Mouse (Mus musculus) kidney, adult 2 months (tissue): ENCODE results near the gene Cpm. TPM values are rescaled to one million over a fixed set of nuclear protein-coding genes. Genes with fewer than 3 reads are reported as not detected.
"Not testable (repeated sequence)": the region's sequence is repeated elsewhere in the genome, so short reads cannot be mapped to it uniquely, and the experiment has no call there.

Experiments used
- DNase-seq: peaks from one replicate; pipeline ENCODE4 v3.0.0; 2021
- H3K27ac ChIP-seq: fragments of 200-500 bp; 2 replicates; pipeline ENCODE4 v1.5.1; 2012; ENCODE audit warnings: low read depth, low read length, control low read depth, inconsistent platforms; ENCODE audit not compliant: insufficient read depth
- H3K27me3 ChIP-seq: fragments of 200-500 bp; replicated peaks from 2 replicates; pipeline ENCODE4 v1.6.1; 2012; ENCODE audit warnings: mild to moderate bottlenecking, moderate library complexity, low read length, inconsistent platforms; ENCODE audit not compliant: control insufficient read depth, insufficient read depth
- H3K36me3 ChIP-seq: fragments of 200-500 bp; 2 replicates; pipeline ENCODE4 v1.6.1; 2012; ENCODE audit warnings: mild to moderate bottlenecking, moderate library complexity, low read length, inconsistent platforms; ENCODE audit not compliant: control insufficient read depth, insufficient read depth
- H3K4me1 ChIP-seq: fragments of 200-500 bp; 2 replicates; pipeline ENCODE4 v1.6.1; 2011; ENCODE audit warnings: low read length; ENCODE audit not compliant: control insufficient read depth, insufficient read depth
- H3K4me3 ChIP-seq: fragments of 200-500 bp; 2 replicates; pipeline ENCODE4 v1.5.1; 2011; ENCODE audit warnings: mild to moderate bottlenecking, low read depth, low read length, control low read depth; ENCODE audit not compliant: insufficient read depth
- CTCF ChIP-seq: fragments of 200-500 bp; conservative IDR thresholded peaks from 2 replicates; pipeline ENCODE4 v1.5.1; 2011; ENCODE audit warnings: low read depth, mild to moderate bottlenecking, control low read depth, low read length, moderate library complexity, mixed read lengths; ENCODE audit not compliant: insufficient read depth, insufficient read length
- POLR2A ChIP-seq: fragments of 200-500 bp; IDR thresholded peaks from one replicate; pipeline ENCODE4 v1.6.1; 2011; ENCODE audit warnings: low read depth, low read length, control low read depth
- WGBS: fragments of 180-500 bp; shearing (Covaris S2); methylation state at CpG from one replicate; pipeline ENCODE4 v1.1.7; 2018; 5-methylcytosine and 5-hydroxymethylcytosine counted together
- polyA plus RNA-seq: library from polyadenylated mRNA; depleted of rRNA; stranded (reverse); fragments of >200 nt; gene quantifications from 2 replicates; pipeline ENCODE4 v1.2.3, GENCODE M21; 2012

Gene Cpm
- polyA plus RNA-seq, 1 experiment: 37.2 TPM

- H3K4me3 ChIP-seq: no peak overlapping the region
- no peaks in the 10 kb centered on the region for H3K4me1 ChIP-seq
- H3K27me3 ChIP-seq: no peaks in the 10 kb centered on the region
- H3K36me3 ChIP-seq: no peaks in the 10 kb centered on the region
- no peak for DNase-seq
- 88% methylated on average over 10 of the region's 10 CpGs for WGBS
- no peak for TF ChIP-seq POLR2A
- TF ChIP-seq CTCF: no peak
- H3K27ac ChIP-seq: no peak overlapping the region
Observed at GRCm38 (mm10) chr10:117598266-117598950, 30.9 kb upstream of the Cpm start.

DNA sequence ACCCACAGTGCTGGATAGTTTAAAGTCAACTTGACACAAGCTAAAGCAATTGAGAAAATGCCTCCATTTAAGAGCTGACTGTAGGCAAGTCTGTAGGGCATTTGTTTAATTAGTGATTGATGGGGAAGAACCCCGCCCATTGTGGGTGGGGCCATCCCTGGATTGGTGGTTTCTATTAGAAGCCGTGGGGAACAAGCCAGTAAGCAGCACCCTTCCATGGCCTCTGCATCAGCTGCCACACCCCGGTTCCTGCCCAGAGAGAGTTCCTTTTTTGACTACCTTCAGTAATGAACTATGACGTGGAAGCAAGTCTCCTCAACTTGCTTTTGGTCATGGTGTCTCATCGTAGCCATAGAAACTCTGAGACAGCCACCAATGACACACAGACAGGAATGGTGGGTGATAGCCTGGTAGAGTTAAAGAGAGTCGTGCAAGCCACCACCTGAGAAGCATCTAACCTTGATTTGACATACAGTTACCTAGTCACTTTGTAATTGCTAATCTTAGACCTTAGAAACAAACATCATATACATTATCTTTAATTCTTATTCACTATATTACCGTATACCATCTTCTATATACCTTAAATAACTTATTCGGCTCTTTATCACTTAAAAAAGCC, 30.2 kb upstream of the Cpm start:
- DNase-seq, H3K4me3 ChIP-seq, H3K36me3 ChIP-seq, H3K27ac ChIP-seq, H3K4me1 ChIP-seq, H3K27me3 ChIP-seq: not testable (repeated sequence)
- 90% methylated on average over 8 of the region's 8 CpGs for WGBS

DNA sequence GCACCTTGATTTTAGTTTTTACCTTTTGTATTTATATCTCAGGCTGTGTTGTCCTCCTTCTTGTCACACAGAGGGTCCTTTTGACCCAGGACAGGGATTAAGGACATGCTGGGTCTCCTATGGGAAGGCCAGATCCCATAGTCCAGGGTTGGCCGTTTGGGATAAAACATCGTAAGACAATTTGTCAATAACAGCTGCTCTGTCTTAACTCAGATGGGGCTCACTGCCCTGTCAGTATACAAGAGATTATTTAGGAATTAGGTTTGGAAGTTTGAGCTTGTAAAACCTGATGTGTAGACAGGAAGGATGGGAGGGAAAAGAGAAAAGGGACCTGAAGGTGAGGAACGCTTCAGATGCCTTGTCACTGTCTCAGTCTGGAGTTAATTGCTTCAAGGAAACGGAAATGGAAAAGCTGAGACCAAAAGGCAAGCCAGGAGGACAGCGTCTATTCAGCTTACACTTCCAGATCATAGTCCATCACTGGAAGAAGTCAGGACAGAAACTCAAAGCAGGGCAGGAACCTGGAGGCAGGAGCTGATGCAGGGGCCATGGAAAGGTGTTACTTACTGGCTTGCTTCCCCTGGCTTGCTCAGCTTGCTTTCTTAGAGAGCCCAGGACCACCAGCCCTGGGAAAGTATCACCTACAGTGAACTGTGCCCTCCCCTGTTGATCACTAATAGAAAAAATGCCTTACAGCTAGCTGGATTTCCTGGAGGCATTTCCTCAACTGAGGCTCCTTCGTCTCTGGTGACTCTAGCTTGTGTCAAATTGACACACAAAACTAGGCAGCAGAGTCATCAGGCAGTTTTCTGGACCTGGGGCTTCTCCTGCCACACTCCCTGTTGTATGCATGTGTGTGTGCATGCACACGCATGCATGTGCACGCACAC, 27.9 kb upstream of the Cpm start:
- TF ChIP-seq POLR2A: no peak
- no peak for TF ChIP-seq CTCF
- 65% methylated on average over 8 of the region's 8 CpGs for WGBS
- no peak overlapping the region for H3K27ac ChIP-seq
- H3K4me1 ChIP-seq: no peaks in the 10 kb centered on the region
- H3K4me3 ChIP-seq: no peak overlapping the region
- H3K36me3 ChIP-seq: no peaks in the 10 kb centered on the region
- H3K27me3 ChIP-seq: no peaks in the 10 kb centered on the region
- no peak for DNase-seq

GRCm38 (mm10) chr10:117602325-117603129, 26.8 kb upstream of the Cpm start:
- WGBS: 91% methylated on average over 3 of the region's 3 CpGs
- H3K27me3 ChIP-seq: no peaks in the 10 kb centered on the region
- DNase-seq: no peak
- TF ChIP-seq POLR2A (no peak), CTCF (no peak)
- H3K4me1 ChIP-seq: no peaks in the 10 kb centered on the region
- H3K36me3 ChIP-seq: no peaks in the 10 kb centered on the region
- H3K27ac ChIP-seq: no peak overlapping the region
- no peak overlapping the region for H3K4me3 ChIP-seq

GRCm38 (mm10) chr10:117603130-117603833, 26.0 kb upstream of the Cpm start:
- Histone ChIP-seq H3K27me3 (no peaks in the 10 kb centered on the region), H3K4me3 (no peak overlapping the region), H3K36me3 (no peaks in the 10 kb centered on the region)

DNA sequence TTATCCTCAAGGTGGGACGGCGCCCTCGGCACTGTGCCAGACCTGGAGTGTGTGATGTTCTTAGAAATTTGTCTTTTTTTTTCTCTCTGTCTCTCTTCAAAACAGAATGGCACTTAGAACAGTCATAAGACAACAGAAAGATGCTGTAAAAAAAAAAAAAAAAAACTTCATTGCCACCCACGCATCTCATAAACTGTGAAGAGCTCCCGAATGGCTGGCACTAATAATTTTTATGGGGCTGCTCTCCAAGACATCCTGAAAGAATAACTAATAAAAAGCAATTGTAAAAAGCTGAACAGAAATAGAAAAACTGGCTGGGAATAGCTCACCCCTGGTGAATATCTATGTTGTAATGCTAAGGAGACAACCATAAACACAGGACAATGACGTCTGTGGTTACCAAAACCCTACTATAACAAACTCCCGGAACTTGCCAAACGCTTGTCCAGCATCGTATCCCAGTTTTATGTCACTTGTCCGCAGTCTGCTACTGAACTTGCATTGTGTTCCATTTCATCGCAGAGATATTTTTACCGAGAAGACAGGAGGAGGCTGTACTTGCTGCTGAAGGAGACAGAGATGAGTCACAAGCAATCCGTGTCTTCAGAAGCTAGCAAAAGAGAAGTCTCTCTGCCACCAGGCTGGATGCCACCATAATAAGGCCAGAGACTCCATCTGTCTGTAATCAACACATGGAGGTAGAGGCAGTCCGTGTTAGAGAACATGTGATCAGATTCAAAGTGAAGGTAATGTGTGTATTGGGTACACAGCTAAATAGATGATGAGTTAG, 25.3 kb upstream of the Cpm start:
- Histone ChIP-seq H3K27me3 (no peaks in the 10 kb centered on the region), H3K27ac (no peak overlapping the region), H3K4me1 (no peaks in the 10 kb centered on the region), H3K4me3 (no peak overlapping the region), H3K36me3 (no peaks in the 10 kb centered on the region)
- TF ChIP-seq POLR2A: no peak
- TF ChIP-seq CTCF: no peak
- WGBS: 79% methylated on average over 14 of the region's 14 CpGs
- DNase-seq: no peak

More at GRCm38 (mm10) chr10:117603130-117603833, 26.0 kb upstream of the Cpm start:
- no peak for TF ChIP-seq CTCF
- no peak for TF ChIP-seq POLR2A
- no peak for DNase-seq
- no peak overlapping the region for H3K27ac ChIP-seq
- WGBS: 91% methylated on average over 8 of the region's 8 CpGs
- no peaks in the 10 kb centered on the region for H3K4me1 ChIP-seq
